Mouse (Mus musculus): ENCODE measurements at regions not wholly inside any gene's neighbourhood (a gene's known extent, or its start where the extent isn't known, plus 50 kb on each side); places are given as distances from the start of the nearest gene placed in this dataset.
"Not testable (repeated sequence)": the region's sequence is repeated elsewhere in the genome, so short reads cannot be mapped to it uniquely, and the experiment has no call there.

DNA sequence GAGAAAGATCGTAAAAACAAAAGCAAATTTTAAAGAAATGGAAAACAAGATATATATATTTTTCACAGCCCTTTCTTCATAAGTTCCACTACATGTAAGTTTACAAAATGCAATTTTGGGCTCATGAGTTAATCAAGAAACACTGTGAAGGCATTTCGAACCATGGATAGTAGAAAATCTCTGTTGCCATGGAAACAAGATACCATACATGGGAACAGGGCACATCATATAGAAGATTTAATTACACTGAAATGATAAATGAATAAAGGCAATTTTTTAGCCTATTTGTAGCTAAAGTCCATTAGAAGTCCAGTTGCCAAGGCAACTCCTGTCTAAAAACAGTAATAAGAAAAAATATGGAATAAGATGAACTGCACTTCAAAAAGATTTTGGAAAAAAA, 484.2 kb upstream of the Igfbp7 start:
- TF ChIP-seq CTCF (IDR thresholded peaks at IDR 0.05; ENCODE audit: low read depth, low read length); POLR2A (IDR thresholded peaks at IDR 0.05; ENCODE audit: borderline replicate concordance, low read depth, low read length): not testable (repeated sequence)
